Mouse (Mus musculus) thymus, adult 2 months (tissue): ENCODE measurements around the gene Gria1.

Experiments used
- CTCF ChIP-seq: fragments of 200-500 bp; IDR thresholded peaks from 2 replicates; pipeline ENCODE4 v1.5.1; 2012; ENCODE audit warnings: mild to moderate bottlenecking, control low read depth, low read length, moderate library complexity, borderline replicate concordance; ENCODE audit not compliant: control insufficient read depth, poor library complexity, insufficient read depth; ENCODE audit errors: extremely low read depth
- POLR2A ChIP-seq: fragments of 200-500 bp; IDR thresholded peaks from 2 replicates; pipeline ENCODE4 v1.6.1; 2012; ENCODE audit warnings: mild to moderate bottlenecking, low read length, control low read depth, moderate library complexity; ENCODE audit not compliant: control insufficient read depth, poor library complexity, insufficient read depth; ENCODE audit errors: extremely low read depth

DNA sequence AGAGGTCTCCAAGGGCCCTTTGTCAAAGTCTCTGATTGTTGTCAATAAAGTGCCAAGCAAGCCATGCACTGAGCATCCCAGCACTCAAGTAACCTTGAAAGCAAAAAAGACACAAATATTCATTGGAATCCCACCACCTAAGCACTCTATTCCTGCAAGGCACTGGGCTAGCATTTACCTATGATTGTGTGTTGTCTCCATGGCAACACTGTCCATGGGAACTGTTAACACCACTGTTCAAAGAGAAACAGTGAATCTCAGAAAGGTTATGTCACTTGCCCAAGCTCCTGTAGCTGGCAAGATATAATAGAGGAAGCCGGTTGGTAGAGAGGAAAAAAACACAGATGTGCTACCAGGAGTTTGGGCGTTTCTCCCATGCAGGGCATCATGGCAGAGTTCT lies 274.9 kb downstream of the Gria1 start:
- no peak for TF ChIP-seq CTCF
- no peak for TF ChIP-seq POLR2A
